Mouse (Mus musculus): ENCODE data around the gene Ttll6. TPM values are rescaled to one million over a fixed set of nuclear protein-coding genes. Genes with fewer than 3 reads are reported as not detected.
"Not testable (repeated sequence)": the region's sequence is repeated elsewhere in the genome, so short reads cannot be mapped to it uniquely, and the experiment has no call there.

The Ttll6 gene
- polyA plus RNA-seq, 1 experiment, result not detected

DNA sequence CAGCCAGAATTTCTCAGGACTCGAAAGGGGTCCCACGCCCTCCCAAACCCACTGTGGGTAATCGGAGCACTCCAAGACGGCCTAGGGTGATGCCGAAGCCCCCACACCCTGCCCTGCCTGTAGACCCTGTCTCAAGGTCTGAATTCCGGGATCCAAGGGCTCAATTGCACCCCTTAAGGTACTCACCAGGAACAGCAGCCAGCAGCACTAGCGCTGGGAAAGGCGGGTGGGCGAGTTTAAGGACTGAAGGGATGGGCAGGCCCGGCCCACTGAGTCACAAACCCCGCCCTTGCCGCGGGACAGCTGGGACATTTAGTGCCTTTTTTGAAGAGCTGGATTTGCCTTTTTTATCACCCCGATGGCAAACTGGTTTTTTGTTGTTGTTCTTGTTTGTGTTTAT, 21.8 kb upstream of the Ttll6 start, which contains the start of gene Calcoco2:
TSS of gene Calcoco2 (minus strand) at position 214 of the 400 bp plus-strand sequence.
- Histone ChIP-seq H3K36me3 (ENCODE audit: control insufficient read depth, insufficient read depth, low read length) (no peaks in the 10 kb centered on the region), H3K4me1 (ENCODE audit: control insufficient read depth, insufficient read depth, insufficient read length, low read length) (no peaks in the 10 kb centered on the region), H3K4me3 (ENCODE audit: low read depth, low read length) (no peak within 1 kb of the TSS), H3K27ac (ENCODE audit: insufficient read depth, low read depth, low read length) (no peak within 1 kb of the TSS), H3K27me3 (ENCODE audit: control insufficient read depth, insufficient read depth, low read length) (no peaks in the 10 kb centered on the region)
- 48% methylated on average over 14 of the region's 14 CpGs for WGBS
- no peak for TF ChIP-seq POLR2A (IDR thresholded peaks at IDR 0.05; ENCODE audit: low read depth, low read length)
- no peak for TF ChIP-seq CTCF (IDR thresholded peaks at IDR 0.05; ENCODE audit: extremely low read depth, insufficient read length, insufficient replicate concordance, low read depth, low read length)

- TF ChIP-seq CTCF (IDR thresholded peaks at IDR 0.05; ENCODE audit: extremely low read depth, insufficient read length, insufficient replicate concordance, low read depth, low read length), result no peak
- TF ChIP-seq POLR2A (IDR thresholded peaks at IDR 0.05; ENCODE audit: low read depth, low read length), result no peak
Observed at GRCm38 (mm10) chr11:96114077-96114476, 19.5 kb upstream of the Ttll6 start.

GRCm38 (mm10) chr11:96115416-96115815, 18.2 kb upstream of the Ttll6 start:
- no peaks in the 10 kb centered on the region for H3K27me3 ChIP-seq (ENCODE audit: control insufficient read depth, insufficient read depth, low read length)
- H3K36me3 ChIP-seq (ENCODE audit: control insufficient read depth, insufficient read depth, low read length), result no peaks in the 10 kb centered on the region
- no peak for TF ChIP-seq CTCF (IDR thresholded peaks at IDR 0.05; ENCODE audit: extremely low read depth, insufficient read length, insufficient replicate concordance, low read depth, low read length)
- no peak for TF ChIP-seq POLR2A (IDR thresholded peaks at IDR 0.05; ENCODE audit: low read depth, low read length)
- WGBS, result 92% methylated on average over 6 of the region's 6 CpGs
- H3K4me3 ChIP-seq (ENCODE audit: low read depth, low read length), result no peak overlapping the region
- H3K27ac ChIP-seq (ENCODE audit: insufficient read depth, low read depth, low read length), result no peak overlapping the region
- no peaks in the 10 kb centered on the region for H3K4me1 ChIP-seq (ENCODE audit: control insufficient read depth, insufficient read depth, insufficient read length, low read length)

More at GRCm38 (mm10) chr11:96114077-96114476, 19.5 kb upstream of the Ttll6 start:
- no peak overlapping the region for H3K4me3 ChIP-seq (ENCODE audit: low read depth, low read length)
- H3K4me1 ChIP-seq (ENCODE audit: control insufficient read depth, insufficient read depth, insufficient read length, low read length), result no peaks in the 10 kb centered on the region
- no peaks in the 10 kb centered on the region for H3K36me3 ChIP-seq (ENCODE audit: control insufficient read depth, insufficient read depth, low read length)
- no peaks in the 10 kb centered on the region for H3K27me3 ChIP-seq (ENCODE audit: control insufficient read depth, insufficient read depth, low read length)
- WGBS, result 59% methylated on average over 2 of the region's 2 CpGs
- H3K27ac ChIP-seq (ENCODE audit: insufficient read depth, low read depth, low read length), result no peak overlapping the region

- no peak for TF ChIP-seq CTCF (IDR thresholded peaks at IDR 0.05; ENCODE audit: extremely low read depth, insufficient read length, insufficient replicate concordance, low read depth, low read length)
- TF ChIP-seq POLR2A (IDR thresholded peaks at IDR 0.05; ENCODE audit: low read depth, low read length), result no peak
- no peaks in the 10 kb centered on the region for H3K36me3 ChIP-seq (ENCODE audit: control insufficient read depth, insufficient read depth, low read length)
- 57% methylated on average over 3 of the region's 3 CpGs for WGBS
Observed at GRCm38 (mm10) chr11:96116116-96116515, 17.5 kb upstream of the Ttll6 start.

DNA sequence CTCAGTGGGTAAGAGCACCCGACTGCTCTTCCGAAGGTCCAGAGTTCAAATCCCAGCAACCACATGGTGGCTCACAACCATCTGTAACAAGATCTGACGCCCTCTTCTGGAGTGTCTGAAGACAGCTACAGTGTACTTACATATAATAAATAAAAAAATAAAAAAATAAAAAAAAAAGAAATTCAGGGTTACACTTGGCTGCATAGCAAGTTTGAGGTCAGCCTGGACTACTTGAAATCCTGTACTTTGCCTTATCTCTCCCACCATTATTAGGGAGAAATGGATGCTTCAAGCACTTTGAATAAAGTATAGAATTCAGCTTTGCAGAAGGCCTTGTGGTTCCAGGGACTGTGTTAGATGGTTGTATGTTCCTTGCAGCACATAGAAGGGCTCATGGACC, 16.7 kb upstream of the Ttll6 start:
- not testable (repeated sequence) for H3K27me3 ChIP-seq (ENCODE audit: control insufficient read depth, insufficient read depth, low read length); H3K4me1 ChIP-seq (ENCODE audit: control insufficient read depth, insufficient read depth, insufficient read length, low read length); H3K36me3 ChIP-seq (ENCODE audit: control insufficient read depth, insufficient read depth, low read length); H3K4me3 ChIP-seq (ENCODE audit: low read depth, low read length); H3K27ac ChIP-seq (ENCODE audit: insufficient read depth, low read depth, low read length)
- WGBS, result 45% methylated on average over 3 of the region's 3 CpGs

More at GRCm38 (mm10) chr11:96116116-96116515, 17.5 kb upstream of the Ttll6 start:
- Histone ChIP-seq H3K4me3 (ENCODE audit: low read depth, low read length) (no peak overlapping the region), H3K27ac (ENCODE audit: insufficient read depth, low read depth, low read length) (no peak overlapping the region), H3K27me3 (ENCODE audit: control insufficient read depth, insufficient read depth, low read length) (no peaks in the 10 kb centered on the region), H3K4me1 (ENCODE audit: control insufficient read depth, insufficient read depth, insufficient read length, low read length) (no peaks in the 10 kb centered on the region)

DNA sequence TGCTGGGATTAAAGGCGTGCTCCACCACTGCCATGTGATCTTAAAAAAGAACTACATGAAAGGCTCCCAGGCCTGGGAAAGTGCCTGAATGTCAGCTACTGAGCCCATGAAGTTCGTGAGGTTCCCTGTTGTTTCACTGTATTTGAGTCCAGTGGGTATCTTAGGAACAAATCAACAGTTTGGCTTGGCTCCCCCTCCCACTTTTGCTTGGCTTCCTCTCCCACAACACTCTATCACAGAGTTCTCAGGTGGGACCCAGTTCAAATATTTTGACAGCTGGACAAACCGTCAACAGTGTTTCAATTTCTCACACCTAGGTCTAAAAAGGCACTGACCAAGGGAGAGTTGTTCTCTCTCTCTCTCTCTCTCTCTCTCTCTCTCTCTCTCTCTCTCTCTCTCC, 14.2 kb upstream of the Ttll6 start:
- no peak for TF ChIP-seq CTCF (IDR thresholded peaks at IDR 0.05; ENCODE audit: extremely low read depth, insufficient read length, insufficient replicate concordance, low read depth, low read length)
- TF ChIP-seq POLR2A (IDR thresholded peaks at IDR 0.05; ENCODE audit: low read depth, low read length), result no peak
- no peak overlapping the region for H3K27ac ChIP-seq (ENCODE audit: insufficient read depth, low read depth, low read length)
- no peaks in the 10 kb centered on the region for H3K36me3 ChIP-seq (ENCODE audit: control insufficient read depth, insufficient read depth, low read length)
- peaks cover 15% of the 10 kb centered on the region for H3K27me3 ChIP-seq (ENCODE audit: control insufficient read depth, insufficient read depth, low read length)
- H3K4me3 ChIP-seq (ENCODE audit: low read depth, low read length), result no peak overlapping the region
- H3K4me1 ChIP-seq (ENCODE audit: control insufficient read depth, insufficient read depth, insufficient read length, low read length), result peaks cover 3% of the 10 kb centered on the region
- 63% methylated on average over 3 of the region's 3 CpGs for WGBS

DNA sequence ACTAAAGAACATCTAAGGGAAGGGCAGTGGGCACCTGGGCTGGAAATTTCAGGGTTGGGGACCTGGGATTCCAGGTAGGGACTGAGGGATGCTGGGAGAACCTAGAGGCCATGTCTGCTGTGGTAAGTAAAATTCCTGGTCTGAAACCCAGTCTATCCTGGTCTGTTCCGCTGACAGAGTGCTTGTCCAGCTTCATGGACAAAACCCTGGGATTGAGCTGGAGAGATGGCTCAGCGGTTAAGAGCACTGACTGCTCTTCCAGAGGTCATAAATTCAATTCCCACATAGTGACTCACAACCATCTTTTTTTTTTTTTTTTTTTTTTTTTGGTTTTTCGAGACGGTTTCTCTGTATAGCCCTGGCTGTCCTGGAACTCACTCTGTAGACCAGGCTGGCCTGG, 10.8 kb upstream of the Ttll6 start:
- WGBS, result 65% methylated on average over 4 of the region's 4 CpGs

More for the DNA sequence above, 10.8 kb upstream of the Ttll6 start:
- H3K4me1 ChIP-seq (ENCODE audit: control insufficient read depth, insufficient read depth, insufficient read length, low read length); H3K4me3 ChIP-seq (ENCODE audit: low read depth, low read length); H3K36me3 ChIP-seq (ENCODE audit: control insufficient read depth, insufficient read depth, low read length); H3K27ac ChIP-seq (ENCODE audit: insufficient read depth, low read depth, low read length): not testable (repeated sequence)
- H3K27me3 ChIP-seq (ENCODE audit: control insufficient read depth, insufficient read depth, low read length), result peaks cover 19% of the 10 kb centered on the region

Measured in small intestine, adult 2 months (tissue).